In genomic region chr13:59477451-59477850, GRCm38 (mm10) we compare ENCODE assay signal across 15 mouse cellular contexts.
"Had no signal": no experiment of that assay in that cellular context is flagged by ENCODE, and none has a peak within 500 bp of the region (broad histone marks: within the 10 kb centered on the region; RNA-seq: fewer than 3 reads in every experiment).

No protein-coding gene starts in this region.

- DNase-seq: kidney, adult 8-10 months; kidney, postnatal 25 days; lung, embryonic 14.5 days; lung, postnatal 10 days; retina, postnatal 1 day; spleen, adult 18-20 months; thymus, adult 18-20 months; thymus, postnatal 36 days had no signal

- H3K27ac ChIP-seq: left cerebral cortex, adult 2 months; limb, embryonic 10.5 days; liver, embryonic 12.5 days; macrophage; midbrain, embryonic 15.5 days; neural tube, embryonic 12.5 days had no signal

- H3K27me3 ChIP-seq: liver, embryonic 12.5 days; megakaryocyte, embryonic 14.5 days; midbrain, embryonic 15.5 days; neural tube, embryonic 12.5 days had no signal

- H3K4me3 ChIP-seq: left cerebral cortex, adult 2 months; limb, embryonic 10.5 days; liver, embryonic 12.5 days; megakaryocyte, embryonic 14.5 days; midbrain, embryonic 15.5 days; neural tube, embryonic 12.5 days had no signal

- H3K9ac ChIP-seq: liver, embryonic 12.5 days; lung, embryonic 14.5 days; midbrain, embryonic 15.5 days; neural tube, embryonic 12.5 days had no signal

- H3K4me1 ChIP-seq: liver, embryonic 12.5 days; megakaryocyte, embryonic 14.5 days; midbrain, embryonic 15.5 days; neural tube, embryonic 12.5 days had no signal

- H3K9me3 ChIP-seq: limb, embryonic 10.5 days; liver, embryonic 12.5 days; megakaryocyte, embryonic 14.5 days; midbrain, embryonic 15.5 days; neural tube, embryonic 12.5 days had no signal
